Mouse (Mus musculus): Measurements from ENCODE around the gene Tmem54. TPM values are rescaled to one million over a fixed set of nuclear protein-coding genes. Genes with fewer than 3 reads are reported as not detected.

The Tmem54 gene
- polyA plus RNA-seq, 1 experiment from 2014 or later = not detected

- CTCF ChIA-PET = no interaction called here
- DNase-seq (ENCODE audit: low read depth, low spot score) (no peak), ATAC-seq (no peak)
- in situ Hi-C loops (cut with MboI; ENCODE audit: low pct_unique_long_range_greater_than_20kb) = loop anchor here (25.0 kb wide), 1 partner anchor 336 kb away; the partner anchor contains the start of gene Bsdc1
- no peak for TF ChIP-seq CTCF (IDR thresholded peaks at IDR 0.05)
- POLR2A ChIA-PET = no interaction called here
- peaks cover 15% of the 10 kb centered on the region for H3K27me3 ChIP-seq
Observed at GRCm38 (mm10) chr4:129125736-129126451, 20.5 kb downstream of the Tmem54 start.

- in situ Hi-C loops (cut with MboI; ENCODE audit: low pct_unique_long_range_greater_than_20kb) = loop anchor here (25.0 kb wide), 1 partner anchor 334 kb away; the partner anchor contains the start of gene Bsdc1
- CTCF ChIA-PET = interaction anchor here (1.0 kb wide), 1 partner anchor 20 kb away, joined by 4 read pairs; no protein-coding TSS in a partner anchor
- no peak for TF ChIP-seq CTCF (IDR thresholded peaks at IDR 0.05)
- H3K27me3 ChIP-seq = peaks cover 15% of the 10 kb centered on the region
- DNase-seq (ENCODE audit: low read depth, low spot score) (no peak), ATAC-seq (no peak)
- POLR2A ChIA-PET = no interaction called here
Observed at GRCm38 (mm10) chr4:129128582-129129338, 23.4 kb downstream of the Tmem54 start.

GRCm38 (mm10) chr4:129129387-129129786 is 24.0 kb downstream of the Tmem54 start:
- no peak for TF ChIP-seq CTCF (IDR thresholded peaks at IDR 0.05)
- DNase-seq (ENCODE audit: low read depth, low spot score) (no peak), ATAC-seq (no peak)
- CTCF ChIA-PET = interaction anchor here (0.7 to 1.3 kb wide), 4 partner anchors 11 to 42 kb away, joined by 3 to 4 read pairs (median 4); no protein-coding TSS in a partner anchor
- POLR2A ChIA-PET = no interaction called here
- in situ Hi-C loops (cut with MboI; ENCODE audit: low pct_unique_long_range_greater_than_20kb) = loop anchor here (25.0 kb wide), 1 partner anchor 333 kb away; the partner anchor contains the start of gene Bsdc1
- peaks cover 15% of the 10 kb centered on the region for H3K27me3 ChIP-seq

GRCm38 (mm10) chr4:129130149-129130548 is 24.8 kb downstream of the Tmem54 start:
- peak; percentile 66 for TF ChIP-seq CTCF (IDR thresholded peaks at IDR 0.05)
- in situ Hi-C loops (cut with MboI; ENCODE audit: low pct_unique_long_range_greater_than_20kb) = loop anchor here (10.0 to 25.0 kb wide), 2 partner anchors 145 to 332 kb away; partner anchors contain the start of gene Bsdc1
- H3K27me3 ChIP-seq = peaks cover 7% of the 10 kb centered on the region
- DNase-seq (ENCODE audit: low read depth, low spot score) (no peak), ATAC-seq (no peak)
- CTCF ChIA-PET = interaction anchor here (0.7 to 1.3 kb wide), 4 partner anchors 10 to 43 kb away, joined by 3 to 4 read pairs (median 4); no protein-coding TSS in a partner anchor
- POLR2A ChIA-PET = no interaction called here

GRCm38 (mm10) chr4:129130755-129131303 is 25.5 kb downstream of the Tmem54 start:
- no peak for TF ChIP-seq CTCF (IDR thresholded peaks at IDR 0.05)
- ChIA-PET CTCF (interaction anchor here (1.3 kb wide), 2 partner anchors 10 to 13 kb away, joined by 3 read pairs; no protein-coding TSS in a partner anchor), POLR2A (no interaction called here)
- DNase-seq (ENCODE audit: low read depth, low spot score) = no peak
- peaks cover under 1% of the 10 kb centered on the region for H3K27me3 ChIP-seq
- no peak for ATAC-seq
- in situ Hi-C loops (cut with MboI; ENCODE audit: low pct_unique_long_range_greater_than_20kb) = loop anchor here (10.0 to 25.0 kb wide), 2 partner anchors 144 to 331 kb away; partner anchors contain the start of gene Bsdc1

- DNase-seq (ENCODE audit: low read depth, low spot score) = no peak
- POLR2A ChIA-PET = no interaction called here
- ATAC-seq = no peak
- no peaks in the 10 kb centered on the region for H3K27me3 ChIP-seq
- TF ChIP-seq CTCF (IDR thresholded peaks at IDR 0.05) = peak; percentile 84
- in situ Hi-C loops (cut with MboI; ENCODE audit: low pct_unique_long_range_greater_than_20kb) = loop anchor here (10.0 to 25.0 kb wide), 2 partner anchors 140 to 327 kb away; partner anchors contain the start of gene Bsdc1
- CTCF ChIA-PET = interaction anchor here (0.9 to 2.3 kb wide), 4 partner anchors 10 to 33 kb away, joined by 3 to 9 read pairs (median 4); partner anchors contain the start of gene Hpca
Observed at GRCm38 (mm10) chr4:129134799-129135585, 29.6 kb downstream of the Tmem54 start.

GRCm38 (mm10) chr4:129135637-129136036 is 30.3 kb downstream of the Tmem54 start:
- no peaks in the 10 kb centered on the region for H3K27me3 ChIP-seq
- ChIA-PET CTCF (interaction anchor here (1.5 to 2.3 kb wide), 2 partner anchors 9 to 33 kb away, joined by 5 to 9 read pairs; no protein-coding TSS in a partner anchor), POLR2A (no interaction called here)
- no peak for TF ChIP-seq CTCF (IDR thresholded peaks at IDR 0.05)
- DNase-seq (ENCODE audit: low read depth, low spot score) (no peak), ATAC-seq (no peak)
- in situ Hi-C loops (cut with MboI; ENCODE audit: low pct_unique_long_range_greater_than_20kb) = loop anchor here (10.0 to 25.0 kb wide), 2 partner anchors 139 to 327 kb away; partner anchors contain the start of gene Bsdc1

- in situ Hi-C loops (cut with MboI; ENCODE audit: low pct_unique_long_range_greater_than_20kb) = loop anchor here (10.0 to 25.0 kb wide), 2 partner anchors 139 to 326 kb away; partner anchors contain the start of gene Bsdc1
- no peak for TF ChIP-seq CTCF (IDR thresholded peaks at IDR 0.05)
- ATAC-seq = no peak
Observed at GRCm38 (mm10) chr4:129136189-129136578, 30.8 kb downstream of the Tmem54 start.

GRCm38 (mm10) chr4:129136579-129137391 is 31.4 kb downstream of the Tmem54 start, which contains the start of gene Fndc5:
Fndc5 (plus strand) TSS chr4:129136999.
- no peak for TF ChIP-seq CTCF (IDR thresholded peaks at IDR 0.05)
- CTCF ChIA-PET = no interaction called here
- no peak for DNase-seq (ENCODE audit: low read depth, low spot score)
- no peaks in the 10 kb centered on the region for H3K27me3 ChIP-seq
- in situ Hi-C loops (cut with MboI; ENCODE audit: low pct_unique_long_range_greater_than_20kb) = loop anchor here (10.0 to 25.0 kb wide), 2 partner anchors 138 to 326 kb away; partner anchors contain the start of gene Bsdc1
- no peak for ATAC-seq
- POLR2A ChIA-PET = no interaction called here

More at GRCm38 (mm10) chr4:129136189-129136578, 30.8 kb downstream of the Tmem54 start:
- no peak for DNase-seq (ENCODE audit: low read depth, low spot score)
- CTCF ChIA-PET = no interaction called here
- H3K27me3 ChIP-seq = no peaks in the 10 kb centered on the region
- POLR2A ChIA-PET = no interaction called here

Measured in Patski (cell line).